Mouse (Mus musculus) CD4-positive, CD25-positive, alpha-beta regulatory T cell, adult 2 months (primary cell): ENCODE results near the gene Gm16223.

Experiments
- DNase-seq: peaks from one replicate; pipeline ENCODE4 v3.0.0-alpha.2; 2012; ENCODE audit warnings: low read depth, low spot score

The Gm16223 gene

DNA sequence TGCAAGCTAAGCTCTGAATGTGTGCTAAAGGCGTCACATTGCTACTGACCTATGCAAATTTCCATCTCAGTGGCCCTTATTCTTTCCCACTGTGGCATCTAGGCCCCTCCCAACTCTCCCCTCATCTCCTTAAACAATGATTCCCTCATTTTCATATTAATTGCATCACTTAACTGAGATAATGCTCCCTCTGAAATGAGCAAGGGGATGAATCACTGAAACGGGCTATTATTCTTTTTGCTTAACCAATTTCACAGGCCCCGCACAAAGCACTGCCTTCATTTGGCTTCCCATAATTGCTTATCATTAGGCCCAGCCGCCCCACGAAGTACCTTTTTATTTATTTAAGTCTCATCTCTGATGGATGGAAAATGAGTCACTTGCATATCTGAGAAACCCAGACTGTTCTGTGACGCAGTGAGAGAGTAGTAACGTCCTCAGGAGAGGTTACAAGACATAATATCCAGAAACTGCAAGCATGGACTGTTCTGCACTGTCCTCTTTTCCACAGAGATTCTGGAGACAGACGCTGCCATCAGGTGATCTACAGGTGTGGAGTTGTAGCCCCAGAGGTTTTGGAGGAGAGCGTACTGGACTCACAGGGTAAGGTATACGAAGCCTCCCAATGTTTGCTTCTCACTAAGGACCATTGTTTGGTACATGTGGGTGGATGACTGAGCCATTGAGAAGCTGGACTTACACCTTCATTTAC, at the start of gene Gm16223:
Gene Gm16223 (plus strand): TSS at position 485 of the 712 bp plus-strand sequence.
- DNase-seq = no peak

DNA sequence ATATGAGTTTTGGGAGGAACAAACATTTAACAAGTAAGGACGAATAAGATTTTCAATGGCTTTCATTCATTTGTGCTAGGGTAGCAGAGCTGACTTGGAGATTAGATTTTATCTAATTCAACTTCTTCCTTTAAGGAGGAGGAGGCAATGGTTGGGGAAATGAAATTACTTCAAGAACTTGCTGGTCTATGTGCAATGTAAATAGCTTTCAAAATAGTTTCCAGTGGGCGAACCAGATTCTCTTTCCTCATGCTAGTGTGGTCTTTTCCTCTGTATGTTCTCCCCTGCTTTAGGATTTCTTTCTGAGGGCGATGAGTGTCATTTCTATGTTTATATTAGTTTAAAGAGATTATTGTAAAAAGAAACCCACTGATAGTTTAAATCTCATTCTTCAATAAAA, 45.7 kb upstream of the Gm16223 start:
- no peak for DNase-seq

DNA sequence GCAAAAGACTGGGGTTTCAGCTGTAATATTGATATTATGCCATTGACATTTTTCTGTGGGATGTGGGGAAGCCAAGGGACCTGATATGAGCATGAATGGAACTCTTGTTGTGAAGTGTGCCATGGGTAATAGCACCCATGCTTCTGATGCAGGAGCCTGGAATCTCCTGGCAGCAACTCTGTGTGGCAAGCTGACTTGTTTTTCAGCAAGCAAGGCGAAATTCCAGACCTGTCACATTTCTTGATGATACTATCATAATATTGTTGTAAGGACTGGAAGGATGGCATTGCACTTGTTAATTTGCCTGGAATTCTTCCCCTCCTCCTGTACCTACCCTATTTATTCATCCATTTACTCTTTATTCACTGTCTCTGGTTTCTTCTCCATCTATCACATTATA, 44.2 kb upstream of the Gm16223 start:
- no peak for DNase-seq

DNA sequence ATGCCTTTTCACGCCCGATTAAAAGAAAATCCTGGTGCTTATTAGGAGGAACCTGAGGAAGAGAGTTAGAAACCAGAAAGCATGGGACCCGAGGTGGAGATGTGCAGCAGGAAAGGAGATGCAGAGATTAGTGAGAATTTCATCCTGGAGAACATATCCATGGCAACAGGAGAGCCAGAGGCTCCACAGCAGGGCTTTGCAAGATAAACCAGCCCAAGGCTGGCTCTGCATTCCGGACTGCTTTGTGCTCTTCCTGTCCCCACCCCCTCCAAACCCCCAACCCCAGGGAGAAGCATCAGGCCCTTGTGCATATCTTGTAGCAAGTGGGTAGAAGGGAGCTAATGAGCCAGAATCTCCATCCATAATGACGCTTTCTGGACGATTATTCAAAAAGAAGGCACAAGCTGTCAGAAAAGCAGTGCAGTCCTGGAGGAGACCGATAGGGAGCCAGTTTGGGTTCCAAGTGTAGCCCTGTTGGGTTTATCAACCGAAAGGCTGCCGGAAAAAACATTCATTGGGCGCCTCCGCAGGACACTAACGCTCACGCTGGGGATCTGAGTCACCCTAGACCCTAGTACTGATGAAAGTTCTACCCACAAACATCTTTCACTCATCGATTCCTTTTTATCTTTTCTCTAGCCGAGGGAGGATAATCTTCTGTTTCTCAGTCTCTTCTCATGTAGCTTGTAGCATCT, 31.2 kb upstream of the Gm16223 start:
- no peak for DNase-seq

DNA sequence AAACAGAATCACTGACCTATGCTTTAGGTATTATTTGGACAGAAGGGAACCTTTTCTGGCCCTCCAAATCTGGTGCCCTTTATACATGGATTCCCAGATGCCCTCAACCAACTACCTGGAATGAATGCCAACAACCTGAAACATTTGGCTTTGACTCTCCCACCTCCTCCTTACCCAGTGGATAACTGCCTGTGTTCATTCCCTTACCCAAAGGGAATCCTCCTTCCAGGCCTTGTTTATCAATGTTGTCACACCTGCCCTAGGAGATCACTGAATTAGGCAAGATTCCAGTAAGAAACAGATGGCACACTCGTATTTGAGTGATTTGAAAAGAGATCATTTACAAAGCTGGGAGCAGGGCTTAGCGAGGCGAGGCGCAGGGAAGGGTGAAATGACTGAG, 13.1 kb upstream of the Gm16223 start:
- DNase-seq = no peak

DNA sequence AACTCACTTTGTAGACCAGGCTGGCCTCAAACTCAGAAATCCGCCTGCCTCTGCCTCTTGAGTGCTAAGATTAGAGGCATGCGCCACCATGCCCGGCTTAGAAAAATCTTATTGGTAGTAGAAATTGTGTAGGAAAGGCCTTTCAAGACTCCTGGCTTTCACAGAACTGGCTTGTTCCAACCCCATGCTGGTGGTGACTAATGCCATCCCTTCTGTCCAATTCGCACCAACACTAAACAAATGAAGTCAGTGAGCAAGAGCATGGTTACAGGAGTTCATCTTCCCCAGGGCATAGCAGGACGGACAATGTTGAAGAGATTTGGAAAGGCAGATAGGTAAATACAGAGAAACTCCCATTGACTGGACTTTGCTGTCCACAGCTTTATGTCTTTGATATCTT, 12.6 kb upstream of the Gm16223 start:
- no peak for DNase-seq

DNA sequence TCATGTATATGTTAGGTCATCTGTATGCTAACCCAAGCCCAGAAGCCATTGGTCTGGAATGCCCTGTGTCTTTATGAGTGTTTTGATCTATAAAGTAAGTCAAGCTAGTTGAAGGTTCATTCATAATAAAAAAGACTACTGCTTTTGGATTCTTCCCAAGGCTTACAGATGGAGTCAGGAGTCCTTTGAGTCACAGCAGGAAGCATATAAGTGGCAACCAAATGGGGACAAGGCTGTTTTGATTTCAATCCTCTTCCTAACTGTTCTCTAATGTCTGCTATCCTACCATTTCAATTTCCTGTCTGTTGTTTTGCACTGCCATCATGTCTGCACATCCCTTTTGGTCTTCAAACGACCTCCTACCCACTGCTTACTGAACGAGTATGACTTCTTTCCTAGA, 2.7 kb upstream of the Gm16223 start:
- DNase-seq = no peak

DNA sequence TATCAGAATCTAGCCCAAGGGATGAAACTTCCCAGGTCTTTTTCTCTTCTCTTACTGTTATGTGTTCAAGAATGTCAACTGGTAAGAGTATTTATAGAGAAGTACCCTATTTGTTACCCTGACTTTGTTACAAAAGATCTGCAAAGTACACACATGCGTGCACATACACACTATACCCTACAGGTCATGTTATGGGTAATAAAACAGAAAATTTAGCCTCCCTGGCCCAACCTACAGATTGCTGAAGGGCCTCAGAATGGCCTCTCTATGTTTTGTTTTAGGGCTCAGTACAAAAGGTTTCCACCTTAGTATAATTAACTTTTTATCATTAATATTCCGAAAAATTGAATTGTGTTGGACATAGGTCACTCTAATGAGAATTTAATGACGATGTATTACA, 685 bp upstream of the Gm16223 start:
- no peak for DNase-seq

DNA sequence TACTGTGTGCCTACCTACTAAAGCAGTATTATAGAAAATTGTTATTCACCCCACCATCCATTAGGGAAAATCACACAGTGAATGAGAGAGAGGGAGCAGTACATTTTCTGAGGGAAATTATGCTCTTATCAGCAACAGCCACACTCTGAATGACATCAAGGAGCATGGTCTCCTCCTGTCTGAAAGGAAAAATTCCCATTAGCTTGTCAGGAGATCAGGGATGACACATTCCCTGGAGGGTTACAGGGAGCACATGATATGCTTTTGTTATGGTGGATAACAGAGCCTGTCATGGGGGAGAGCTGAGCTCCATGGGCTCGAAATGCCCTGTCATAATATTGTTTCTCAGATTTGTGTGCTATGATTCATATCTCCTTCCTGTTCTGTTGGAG, 424 bp downstream of the Gm16223 start:
- no peak for DNase-seq

DNA sequence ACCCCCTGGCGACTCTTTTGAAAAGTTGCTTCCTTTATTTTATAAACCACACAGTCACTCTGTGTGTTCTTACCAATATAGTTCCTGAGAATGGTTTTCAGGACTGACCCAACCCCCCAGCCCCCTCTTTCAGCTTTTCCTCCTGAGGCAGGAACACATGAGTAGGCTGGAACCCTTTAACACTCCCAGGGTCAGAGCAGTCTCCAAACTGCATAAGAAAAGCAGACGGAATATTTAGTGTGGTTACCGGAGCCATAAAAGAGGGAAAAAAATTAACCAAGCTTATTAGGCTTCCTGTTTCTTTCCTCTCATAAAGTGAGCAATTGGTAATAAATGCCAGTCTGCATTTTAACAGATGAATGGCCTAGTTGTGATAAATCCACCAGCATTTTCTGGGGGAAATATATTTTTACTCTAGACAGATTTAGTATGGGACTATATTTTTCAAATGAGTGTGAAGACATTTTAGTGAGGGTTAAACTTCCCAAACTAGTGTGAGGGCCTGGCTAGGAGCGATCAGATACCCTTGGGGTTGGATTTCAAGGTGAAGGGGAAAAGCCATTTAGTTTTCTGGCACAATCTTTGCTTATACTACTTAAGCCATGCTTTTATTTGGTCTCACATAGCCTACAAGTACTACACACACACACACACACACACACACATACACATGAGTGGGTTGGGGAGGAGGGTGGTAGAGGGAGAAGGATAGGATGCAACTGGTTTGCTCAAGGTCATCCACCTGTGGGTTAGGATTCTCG, 49.0 kb downstream of the Gm16223 start:
- DNase-seq = no peak

DNA sequence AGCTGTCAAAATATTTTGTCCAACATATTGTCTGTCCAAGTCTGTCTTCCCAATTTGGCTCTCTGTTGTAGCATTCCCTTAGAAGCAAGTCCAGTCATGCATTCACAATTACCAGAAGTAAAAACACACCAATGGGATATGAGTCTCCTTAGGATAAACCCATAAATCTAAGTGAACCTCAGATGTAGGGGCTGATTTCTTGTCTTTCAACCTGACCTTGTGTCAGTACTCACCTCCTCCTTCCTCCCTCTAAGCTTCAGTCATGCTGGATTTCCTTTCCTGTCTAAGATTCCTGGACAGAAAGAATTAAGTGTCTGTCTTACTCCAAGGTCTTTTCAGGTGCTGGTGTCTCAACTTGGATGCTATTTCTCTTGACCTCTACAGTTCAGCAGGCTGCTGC, 57.8 kb downstream of the Gm16223 start:
- no peak for DNase-seq

DNA sequence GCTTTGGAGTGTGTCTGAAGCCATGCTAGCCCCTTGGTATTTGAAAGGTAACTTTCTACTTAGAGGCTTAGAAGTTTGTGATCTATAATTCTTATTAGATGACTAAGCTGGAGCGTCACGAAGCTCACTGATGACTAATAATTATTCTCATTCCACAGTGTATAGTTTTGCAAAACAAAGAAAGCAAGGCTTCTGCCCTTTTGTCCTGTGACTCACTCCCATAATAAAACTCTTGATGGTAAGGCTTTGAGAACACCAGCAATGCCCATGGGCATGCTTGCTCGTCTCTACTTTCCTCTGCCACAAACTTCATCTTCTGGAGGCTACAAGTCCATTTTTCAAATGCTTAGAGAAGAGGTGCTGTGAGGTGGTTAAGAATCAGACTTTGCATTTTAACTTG, 87.9 kb downstream of the Gm16223 start:
- DNase-seq = no peak

DNA sequence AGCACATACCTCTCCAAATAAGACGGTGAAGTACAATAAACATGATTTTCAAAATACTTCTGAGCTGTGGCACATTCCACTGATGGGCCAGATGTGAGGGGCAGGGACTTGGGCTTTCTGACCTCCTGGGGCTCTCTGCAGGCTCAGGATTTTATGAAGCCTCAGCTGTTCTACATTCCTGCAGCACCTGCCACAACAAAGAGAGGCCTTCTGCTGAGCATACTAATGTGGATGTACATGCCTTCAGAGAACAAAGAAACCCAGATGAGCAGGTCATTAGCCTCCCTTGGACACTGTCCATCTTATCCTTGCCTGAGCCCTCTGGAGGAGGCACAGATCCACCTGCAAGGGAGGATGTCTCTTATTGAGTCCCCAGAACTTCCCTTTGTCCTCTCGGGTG, 97.0 kb downstream of the Gm16223 start:
- DNase-seq = no peak

DNA sequence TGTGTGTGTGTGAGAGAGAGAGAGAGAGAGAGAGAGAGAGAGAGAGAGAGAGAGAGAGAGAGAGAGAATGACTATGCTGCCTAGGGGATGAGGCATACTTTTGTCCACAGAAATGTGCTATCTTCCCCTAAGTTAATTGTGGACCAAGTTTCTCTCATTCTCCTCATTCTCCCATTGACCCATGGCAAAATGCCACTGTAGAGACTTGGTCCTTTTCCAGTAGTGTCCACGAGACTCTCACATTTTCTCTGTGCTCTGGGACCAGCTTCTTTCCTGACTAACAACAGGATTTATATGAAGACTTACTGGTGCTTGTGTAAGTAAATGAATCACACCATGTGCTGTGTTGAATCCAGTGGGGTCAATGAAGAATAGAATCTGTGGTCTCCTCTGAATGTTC, 98.6 kb downstream of the Gm16223 start:
- DNase-seq = no peak

DNA sequence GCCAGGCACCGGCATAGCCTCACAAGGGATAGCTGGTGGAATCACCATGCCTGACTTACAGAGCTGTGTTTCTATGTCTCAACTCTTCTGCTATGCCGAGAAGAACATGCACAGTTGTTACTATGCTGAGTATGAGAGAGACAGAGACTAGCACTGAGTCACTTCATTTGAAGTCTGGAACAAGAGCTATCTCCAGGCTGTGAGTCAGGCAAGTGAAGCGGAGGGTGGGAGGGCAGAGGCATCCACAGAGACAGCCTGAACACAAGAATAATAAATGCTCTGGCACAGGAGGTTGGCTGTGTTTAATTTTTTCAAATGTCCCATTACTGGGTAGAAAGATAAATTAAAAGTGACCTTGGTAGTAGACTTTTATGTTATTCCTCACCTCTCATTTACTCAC, 100.3 kb downstream of the Gm16223 start:
- DNase-seq = no peak

DNA sequence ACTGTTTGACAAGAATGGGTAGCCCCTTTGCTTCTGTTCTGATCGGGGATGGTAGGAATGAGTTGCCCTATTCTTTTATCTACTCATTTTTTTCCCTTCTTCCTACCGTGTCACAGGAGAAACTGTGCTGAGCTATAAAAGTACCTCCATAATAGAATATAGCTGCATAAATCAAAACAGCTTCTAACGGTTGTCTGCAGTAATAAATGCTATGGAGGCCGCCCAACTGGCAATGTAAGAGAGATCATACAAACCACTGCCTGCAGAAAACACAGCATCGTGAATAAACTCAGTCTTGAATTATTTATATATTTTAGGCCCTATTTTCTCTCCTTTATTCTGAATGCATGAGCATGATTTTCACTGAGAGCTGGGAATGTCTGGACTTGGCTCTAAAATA, 101.0 kb downstream of the Gm16223 start:
- DNase-seq = no peak

DNA sequence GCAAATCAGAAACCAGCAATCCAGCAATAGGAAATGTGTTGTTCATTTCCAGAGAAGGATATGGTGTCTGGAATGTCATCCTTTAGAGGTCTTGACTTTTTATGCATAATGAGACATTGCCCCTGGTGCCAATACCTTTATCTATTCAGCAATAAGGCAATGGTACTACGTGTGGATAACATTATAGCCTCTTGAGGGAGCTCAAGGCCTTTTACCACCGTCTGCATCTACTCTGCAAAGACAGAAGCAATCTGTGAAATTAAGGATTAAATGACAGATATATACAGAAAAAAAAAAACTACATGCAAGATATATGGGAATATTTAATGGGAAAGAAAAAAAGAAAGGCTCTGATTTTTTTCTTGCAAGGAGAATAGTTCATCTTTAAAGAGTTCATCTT, 106.3 kb downstream of the Gm16223 start:
- DNase-seq = no peak

DNA sequence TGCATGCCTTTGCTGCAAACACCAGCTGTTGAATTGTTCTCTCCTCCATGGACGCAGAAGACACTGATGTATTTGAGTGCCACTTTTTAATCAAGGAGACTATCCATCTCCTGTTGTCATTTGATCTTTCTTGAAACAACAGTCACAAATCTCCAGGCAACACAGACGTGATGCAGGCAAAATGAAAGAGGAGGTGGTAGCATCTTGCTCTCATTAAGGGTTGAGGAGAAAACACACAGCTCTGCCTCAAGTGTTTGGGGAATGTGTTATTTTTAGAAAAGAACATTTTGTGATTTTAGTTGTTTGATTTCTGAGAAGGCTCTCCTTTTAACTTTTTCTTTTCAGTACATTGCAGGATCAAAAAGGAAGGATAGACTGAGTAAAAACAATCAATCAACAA, 107.7 kb downstream of the Gm16223 start:
- no peak for DNase-seq

DNA sequence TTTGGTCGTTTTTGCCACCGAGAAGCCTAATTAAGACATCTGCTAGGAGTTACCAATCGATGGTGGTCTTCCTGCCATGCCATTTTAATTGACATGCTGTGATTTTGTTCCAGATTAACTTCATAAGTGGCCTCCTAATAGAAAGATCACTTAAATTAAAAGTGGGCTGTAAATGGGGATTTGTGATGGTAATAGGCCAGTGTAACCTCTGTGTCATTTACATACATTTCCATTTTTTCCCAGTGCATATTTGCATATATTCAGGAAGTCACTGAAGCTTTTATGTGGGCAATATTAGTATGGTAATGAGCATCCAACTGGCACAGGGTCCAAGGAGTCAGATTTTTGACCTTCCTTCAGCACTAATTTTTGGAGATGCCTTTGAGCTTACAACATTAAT, 130.7 kb downstream of the Gm16223 start:
- DNase-seq = no peak

DNA sequence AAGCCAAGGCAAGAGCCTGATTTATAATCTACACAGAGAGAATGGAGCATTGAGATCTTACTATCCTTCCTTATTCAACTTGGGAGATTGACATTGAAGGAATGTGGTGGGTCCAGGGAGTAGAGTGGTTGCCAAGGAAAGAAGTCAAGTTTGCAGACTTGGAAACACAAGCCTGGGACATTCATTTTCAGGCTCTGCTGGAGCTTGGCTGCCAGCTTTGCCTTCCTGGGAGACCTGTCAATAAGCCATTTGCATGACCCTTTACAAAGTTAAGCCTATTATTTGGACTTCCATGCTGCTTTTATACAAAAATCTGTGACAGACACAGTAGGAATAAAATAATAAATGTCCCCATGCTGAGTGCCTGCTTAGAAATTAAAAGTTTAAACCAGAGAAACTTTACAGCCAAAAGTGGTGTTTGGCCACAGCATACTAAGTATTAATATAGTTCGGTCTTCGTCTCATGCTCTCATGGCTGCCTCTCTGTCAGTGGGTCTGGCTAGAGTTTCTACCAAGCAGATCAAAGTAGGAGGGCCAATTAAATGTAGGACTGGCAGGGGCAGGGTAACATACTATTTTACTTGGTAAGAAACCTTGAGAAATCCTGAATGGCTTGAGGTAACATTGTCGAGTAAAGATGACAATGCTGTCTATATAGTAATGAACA, 139.8 kb downstream of the Gm16223 start:
- no peak for DNase-seq

DNA sequence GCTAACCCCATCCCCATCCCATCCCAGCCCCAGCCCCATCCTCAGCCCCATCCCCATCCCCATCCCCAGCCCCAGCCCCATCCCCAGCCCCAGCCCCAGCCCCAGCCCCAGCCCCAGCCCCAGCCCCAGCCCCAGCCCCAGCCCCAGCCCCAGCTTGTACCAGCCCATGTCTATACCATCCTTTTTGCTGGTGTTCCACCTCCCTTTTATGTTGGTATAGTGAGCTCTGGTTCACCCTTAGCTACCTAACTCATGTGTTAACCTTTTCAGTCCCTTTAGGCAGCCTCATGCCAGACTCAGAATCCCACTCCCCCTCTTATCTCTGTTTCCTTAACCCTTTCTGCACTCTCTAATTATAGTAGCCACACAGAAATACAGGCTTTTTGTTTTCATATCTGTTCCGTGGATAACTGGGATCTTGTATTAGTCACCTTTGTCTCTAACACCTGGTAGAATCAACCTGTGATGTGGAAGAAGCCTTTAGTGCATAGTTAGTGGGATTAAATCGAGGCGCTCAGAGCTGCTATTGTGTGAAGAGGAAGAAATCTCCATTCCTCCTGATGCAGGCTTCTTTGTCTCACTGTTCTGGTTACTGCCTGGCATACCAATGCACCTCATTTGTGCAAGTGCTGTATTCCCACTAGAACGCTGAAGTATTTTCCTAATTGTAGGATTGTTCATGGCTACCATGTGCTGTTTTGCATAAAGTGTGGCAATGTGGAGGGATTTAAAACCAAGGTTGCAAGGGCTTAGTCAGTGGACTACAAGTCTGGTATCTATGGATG, 144.0 kb downstream of the Gm16223 start:
- DNase-seq = no peak

DNA sequence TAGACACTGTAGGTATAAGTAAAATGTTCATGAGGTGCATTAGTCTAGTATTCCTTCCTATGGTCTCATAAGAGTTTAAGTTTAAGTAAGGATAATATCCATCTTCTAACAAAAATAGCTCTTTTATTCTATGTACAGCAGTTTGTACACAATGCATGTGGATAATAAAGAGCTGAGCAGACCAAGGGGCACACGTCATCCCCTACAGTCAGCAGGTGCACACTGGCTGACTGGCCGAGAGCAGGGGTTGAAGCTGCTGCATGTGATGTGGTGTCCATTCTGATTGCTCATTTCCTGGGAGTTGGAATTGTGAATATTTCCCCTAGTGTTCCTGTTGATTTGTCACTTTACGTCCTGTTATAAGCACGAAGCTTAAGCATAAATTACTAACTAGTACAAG, 144.6 kb downstream of the Gm16223 start:
- no peak for DNase-seq
